In genomic region chr11:98954373-98954772, GRCm38 (mm10) we compare ENCODE assay signal across 8 mouse cellular contexts. TPM values are rescaled to one million over a fixed set of nuclear protein-coding genes. Genes with fewer than 3 reads are reported as not detected.
DNase-seq lines count a peak whose midpoint lies in the region; ATAC-seq and TF ChIP-seq lines count a peak whose summit lies in the region.

No protein-coding gene starts in this region.

- H3K4me2 ChIP-seq in intestine, embryonic 16.5 days (ENCODE audit: low read depth, low read length) = peak overlapping the region; percentile 36
- H3K4me2 ChIP-seq in neural tube, embryonic 15.5 days = peak overlapping the region; percentile 34

- no peak overlapping the region for H3K27ac ChIP-seq in bone marrow macrophage, adult 2 months (ENCODE audit: insufficient read depth, low read depth, low read length)
- peak overlapping the region; percentile 82 for H3K27ac ChIP-seq in intestine, embryonic 16.5 days (ENCODE audit: low read length)
- peak overlapping the region; percentile 77 for H3K27ac ChIP-seq in neural tube, embryonic 15.5 days (replicated peaks)

- peak overlapping the region; percentile 17; the same call in 1 of the 2 replicates for H3K9ac ChIP-seq in intestine, embryonic 16.5 days (ENCODE audit: low read depth, low read length)
- peak overlapping the region; percentile 26 for H3K9ac ChIP-seq in neural tube, embryonic 15.5 days (replicated peaks)

- peak; percentile 39 for ATAC-seq in intestine, embryonic 16.5 days
- 0 out of 2 replicates have a peak, but pooled peaks have one; percentile 3 for ATAC-seq in neural tube, embryonic 15.5 days (ENCODE audit: low FRiP score)
- ATAC-seq in erythroid progenitor cell, adult 5-6 weeks (replicated peaks; ENCODE audit: low FRiP score, poor library complexity, severe bottlenecking) = no peak

- no peaks in the 10 kb centered on the region for H3K9me3 ChIP-seq in intestine, embryonic 16.5 days (ENCODE audit: control insufficient read depth, low read length)
- no peaks in the 10 kb centered on the region for H3K9me3 ChIP-seq in neural tube, embryonic 15.5 days (replicated peaks)

- H3K4me3 ChIP-seq in bone marrow macrophage, adult 2 months (ENCODE audit: insufficient read depth, low read length) = no peak overlapping the region
- H3K4me3 ChIP-seq in intestine, embryonic 16.5 days (ENCODE audit: low read length) = peak overlapping the region; percentile 7; the same call in 1 of the 2 replicates
- H3K4me3 ChIP-seq in lung, adult 2 months (replicated peaks; ENCODE audit: extremely low read depth, low read depth, low read length) = no peak overlapping the region
- H3K4me3 ChIP-seq in neural tube, embryonic 15.5 days (replicated peaks) = no peak overlapping the region

- 5% methylated on average over 10 of the region's 10 CpGs for WGBS in intestine, embryonic 16.5 days
- 5% methylated on average over 10 of the region's 10 CpGs for WGBS in lung, adult 2 months
- WGBS in neural tube, embryonic 15.5 days = 8% methylated on average over 10 of the region's 10 CpGs

- DNase-seq in layer of hippocampus, adult 9-11 months = peak; percentile 67
- no peak for DNase-seq in layer of hippocampus, postnatal 14 days (ENCODE audit: low spot score in 2 of 2)
- DNase-seq in heart, adult 11 months = peak; percentile 99
- DNase-seq in lung, adult 2 months = peak; percentile 76

- peak; percentile 90; the same call in 1 of the 2 replicates for TF ChIP-seq CTCF in bone marrow macrophage, adult 2 months (IDR thresholded peaks at IDR 0.05; ENCODE audit: low read depth, low read length)
- peak; percentile 65 for TF ChIP-seq CTCF in lung, adult 2 months (IDR thresholded peaks at IDR 0.05; ENCODE audit: insufficient read depth, low read length)

- no peaks in the 10 kb centered on the region for H3K27me3 ChIP-seq in intestine, embryonic 16.5 days (replicated peaks; ENCODE audit: control insufficient read depth, insufficient read depth, low read length)
- no peaks in the 10 kb centered on the region for H3K27me3 ChIP-seq in neural tube, embryonic 15.5 days (replicated peaks)

- H3K36me3 ChIP-seq in intestine, embryonic 16.5 days (ENCODE audit: control insufficient read depth, insufficient read depth, low read length) = peaks cover 8% of the 10 kb centered on the region; the same call in 1 of the 2 replicates
- 0 out of 2 replicates have a peak, but pooled peaks cover 4% of the 10 kb centered on the region for H3K36me3 ChIP-seq in neural tube, embryonic 15.5 days

- H3K4me1 ChIP-seq in bone marrow macrophage, adult 2 months (ENCODE audit: control insufficient read depth, insufficient read depth, low read length) = peaks cover 60% of the 10 kb centered on the region
- H3K4me1 ChIP-seq in intestine, embryonic 16.5 days (ENCODE audit: control insufficient read depth, insufficient read depth, low read length) = peaks cover 70% of the 10 kb centered on the region
- peaks cover 47% of the 10 kb centered on the region for H3K4me1 ChIP-seq in lung, adult 2 months (ENCODE audit: control insufficient read depth, insufficient read depth, low read length)
- H3K4me1 ChIP-seq in neural tube, embryonic 15.5 days = peaks cover 58% of the 10 kb centered on the region

- no peak for TF ChIP-seq POLR2A in bone marrow macrophage, adult 2 months (IDR thresholded peaks at IDR 0.05; ENCODE audit: borderline replicate concordance, low read depth, low read length)
- no peak for TF ChIP-seq POLR2A in lung, adult 2 months (IDR thresholded peaks at IDR 0.05; ENCODE audit: borderline replicate concordance, extremely low read depth, low read depth, low read length)

RNA-seq across cellular contexts. Expression of gene Rara, which starts 26.8 kb away (rescaled TPM):
- 10 to 100 TPM; 20.2 to 20.3 TPM for total RNA-seq in layer of hippocampus, postnatal 14 days (2021)
- polyA plus RNA-seq in bone marrow macrophage, adult 2 months (2012; ENCODE audit: insufficient read depth, insufficient read length, missing spikeins) = 24.0 and 25.9 TPM in 2 replicates
- polyA plus RNA-seq in intestine, embryonic 16.5 days (2015; fragmentation: Nextera tagmentation; extraction: Ambion mirVana) = 28.2 and 31.2 TPM in 2 replicates
- polyA plus RNA-seq in lung, adult 2 months (2012; rRNA removed) = 59.0 and 62.2 TPM in 2 replicates
- 17.3 and 19.9 TPM in 2 replicates for polyA plus RNA-seq in neural tube, embryonic 15.5 days (2015; fragmentation: Nextera tagmentation; extraction: Ambion mirVana)
- total RNA-seq in erythroid progenitor cell, adult 5-6 weeks (2015; ENCODE audit: low replicate concordance) = 4.3 and 18.4 TPM in 2 replicates
- 0.51 and 1.4 TPM in 2 replicates for total RNA-seq in erythroid progenitor cell, adult 5-6 weeks (2017; ENCODE audit: low replicate concordance)

RNA-seq across cellular contexts. Expression of gene Gjd3, which starts 28.4 kb away (rescaled TPM):
- 1 to 10 TPM; 2.2 TPM for total RNA-seq in layer of hippocampus, postnatal 14 days (2021)
- not detected in 2 replicates for polyA plus RNA-seq in bone marrow macrophage, adult 2 months (2012; ENCODE audit: insufficient read depth, insufficient read length, missing spikeins)
- polyA plus RNA-seq in intestine, embryonic 16.5 days (2015; fragmentation: Nextera tagmentation; extraction: Ambion mirVana) = 0.17 TPM in 1 of 2 replicates, not detected in the other
- 0.29 and 0.40 TPM in 2 replicates for polyA plus RNA-seq in lung, adult 2 months (2012; rRNA removed)
- 2.2 and 3.0 TPM in 2 replicates for polyA plus RNA-seq in neural tube, embryonic 15.5 days (2015; fragmentation: Nextera tagmentation; extraction: Ambion mirVana)
- total RNA-seq in erythroid progenitor cell, adult 5-6 weeks (2015; ENCODE audit: low replicate concordance) = not detected in 2 replicates
- total RNA-seq in erythroid progenitor cell, adult 5-6 weeks (2017; ENCODE audit: low replicate concordance) = not detected in 2 replicates

RNA-seq across cellular contexts. Expression of gene Cdc6, which starts 46.8 kb away (rescaled TPM):
- under 1 TPM; 0.81 to 0.97 TPM for total RNA-seq in layer of hippocampus, postnatal 14 days (2021)
- 4.8 and 6.9 TPM in 2 replicates for polyA plus RNA-seq in bone marrow macrophage, adult 2 months (2012; ENCODE audit: insufficient read depth, insufficient read length, missing spikeins)
- 18.9 and 23.0 TPM in 2 replicates for polyA plus RNA-seq in intestine, embryonic 16.5 days (2015; fragmentation: Nextera tagmentation; extraction: Ambion mirVana)
- 0.16 and 0.25 TPM in 2 replicates for polyA plus RNA-seq in lung, adult 2 months (2012; rRNA removed)
- polyA plus RNA-seq in neural tube, embryonic 15.5 days (2015; fragmentation: Nextera tagmentation; extraction: Ambion mirVana) = 3.8 and 12.0 TPM in 2 replicates
- 72.4 and 84.3 TPM in 2 replicates for total RNA-seq in erythroid progenitor cell, adult 5-6 weeks (2015; ENCODE audit: low replicate concordance)
- total RNA-seq in erythroid progenitor cell, adult 5-6 weeks (2017; ENCODE audit: low replicate concordance) = 96.1 and 116 TPM in 2 replicates

Comparison
In these comparisons a context has a peak if more than half of its experiments do, and no peak if none do; other contexts are left out.
1. DNase-seq: peak in layer of hippocampus, adult 9-11 months (single experiment), heart, adult 11 months (single experiment) and lung, adult 2 months (single experiment); none in layer of hippocampus, postnatal 14 days (0 of 2).